Mouse (Mus musculus) regulatory T cell (primary cell): ENCODE data around the gene Cop1.
"Not testable (repeated sequence)": the region's sequence is repeated elsewhere in the genome, so short reads cannot be mapped to it uniquely, and the experiment has no call there.

Experiments used
- in situ Hi-C: fragments of 300-600 bp; cut with MboI, MseI; formaldehyde crosslinking; loops from one replicate; pipeline ENCODE4 v1.15.1; 2025; ENCODE audit warnings: high pct_unique_total_duplicates

Gene Cop1

DNA sequence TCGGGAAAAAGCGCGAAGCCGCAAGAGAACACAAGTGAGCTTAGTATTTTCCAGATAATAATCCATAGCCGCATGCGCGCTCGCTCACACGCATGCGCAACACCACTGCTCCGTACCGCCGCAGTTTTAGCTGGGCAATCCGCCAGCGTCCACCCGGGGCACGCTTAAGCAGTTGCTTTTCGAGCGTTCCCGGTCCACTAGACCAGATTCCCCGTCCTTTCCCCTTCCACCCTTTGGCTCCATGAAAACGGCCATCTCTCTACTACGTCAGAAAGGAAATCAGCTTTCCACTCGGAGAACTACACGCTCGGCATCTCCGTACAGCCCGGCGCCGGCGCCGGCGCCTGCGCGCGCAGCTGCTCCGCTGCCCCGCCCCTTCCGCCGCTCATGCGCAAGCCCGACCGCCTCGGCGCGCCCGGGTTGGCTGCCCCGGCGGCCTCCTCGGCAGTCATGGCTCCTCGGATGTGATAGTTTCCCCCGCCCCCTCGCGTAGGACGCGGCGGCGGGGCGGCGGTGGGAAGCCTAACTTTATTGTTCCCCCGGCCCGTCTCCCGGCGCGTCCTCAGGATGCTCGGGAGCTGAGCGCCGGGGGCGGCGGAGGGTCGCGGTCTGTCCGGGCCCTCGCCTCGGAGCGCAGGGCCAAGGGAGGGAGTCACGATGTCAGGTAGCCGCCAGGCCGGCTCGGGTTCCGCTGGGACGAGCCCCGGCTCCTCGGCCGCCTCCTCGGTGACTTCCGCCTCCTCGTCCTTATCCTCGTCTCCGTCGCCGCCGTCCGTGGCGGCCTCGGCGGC is at the start of gene Cop1:
Cop1 (plus strand) TSS at position 540 of the 791 bp plus-strand sequence.
- in situ Hi-C loops = not testable (repeated sequence)

DNA sequence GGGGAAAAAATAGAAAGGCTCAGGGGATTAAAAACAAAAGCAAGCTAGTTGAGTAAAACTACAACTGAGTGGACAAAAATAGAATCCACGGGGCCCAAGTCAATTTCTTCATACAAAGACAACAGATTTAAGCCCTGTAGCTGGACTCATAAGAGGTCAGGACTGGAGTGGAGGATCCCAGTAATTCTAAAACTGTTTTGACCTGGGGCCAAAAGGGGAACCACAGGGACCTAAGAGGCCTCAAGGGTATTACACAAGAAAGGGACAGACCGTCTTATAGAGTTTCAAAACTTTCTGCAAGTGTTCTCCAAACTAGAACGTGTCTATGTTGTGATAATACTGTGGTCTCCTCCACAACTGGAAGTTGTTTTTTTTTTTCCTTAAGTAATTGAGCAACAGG is 45.4 kb upstream of the Cop1 start:
- in situ Hi-C loops = no loop called here

DNA sequence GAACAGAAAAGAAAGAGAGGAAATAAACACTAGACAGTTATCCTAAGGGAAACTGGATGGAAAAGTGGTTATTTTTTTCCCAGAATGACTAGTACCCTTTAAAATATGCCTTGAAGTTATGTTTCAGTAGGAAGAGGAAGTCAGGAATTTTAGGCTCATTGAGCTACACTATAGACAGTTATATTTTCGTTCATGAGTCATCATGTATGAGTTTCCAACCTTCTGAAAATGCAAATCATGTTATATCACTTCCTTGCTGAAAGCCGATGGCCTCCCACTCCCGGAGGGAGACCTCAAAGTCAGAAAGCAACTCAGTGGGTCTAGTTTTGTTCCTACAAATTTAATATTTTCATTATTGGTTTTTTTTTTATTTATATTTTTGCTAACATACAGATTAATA is 33.5 kb upstream of the Cop1 start:
- in situ Hi-C loops = no loop called here

DNA sequence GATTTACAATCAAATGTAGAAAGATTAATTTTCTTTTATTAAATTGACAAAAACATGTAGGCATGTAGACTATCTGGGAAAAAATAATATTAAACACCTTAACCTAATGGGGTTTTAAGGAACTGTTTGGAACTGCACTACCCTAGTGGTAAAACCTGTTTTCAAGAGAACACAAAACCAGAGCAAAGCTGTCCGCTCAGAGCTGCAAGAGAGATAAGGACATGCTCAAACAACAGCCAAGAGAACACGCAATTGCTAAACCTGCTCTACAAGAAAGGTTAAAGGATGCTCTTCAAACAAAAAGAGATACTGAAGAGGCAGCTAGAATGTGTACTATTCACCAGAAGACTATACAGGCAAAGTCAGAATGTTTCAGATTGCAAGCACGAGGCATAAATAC is 32.5 kb upstream of the Cop1 start:
- in situ Hi-C loops = no loop called here

DNA sequence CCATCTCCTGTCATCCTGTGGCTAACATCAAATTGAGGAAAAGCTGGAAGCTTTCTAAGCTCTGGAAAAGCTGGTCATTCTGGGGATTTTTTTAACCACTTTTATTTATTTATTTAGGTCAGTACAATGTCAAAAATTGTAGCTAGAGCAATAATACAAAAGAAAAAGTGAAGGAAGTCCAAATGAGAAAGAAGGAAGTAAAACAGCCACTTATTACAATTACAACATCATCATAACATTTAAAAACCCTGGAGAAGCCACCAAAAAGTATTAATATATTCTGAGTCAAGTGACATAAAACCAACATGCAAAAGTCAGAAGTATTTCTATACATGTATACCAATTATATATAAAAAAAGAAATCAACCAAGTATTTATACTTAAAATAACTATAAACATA is 30.9 kb upstream of the Cop1 start:
- in situ Hi-C loops = no loop called here

DNA sequence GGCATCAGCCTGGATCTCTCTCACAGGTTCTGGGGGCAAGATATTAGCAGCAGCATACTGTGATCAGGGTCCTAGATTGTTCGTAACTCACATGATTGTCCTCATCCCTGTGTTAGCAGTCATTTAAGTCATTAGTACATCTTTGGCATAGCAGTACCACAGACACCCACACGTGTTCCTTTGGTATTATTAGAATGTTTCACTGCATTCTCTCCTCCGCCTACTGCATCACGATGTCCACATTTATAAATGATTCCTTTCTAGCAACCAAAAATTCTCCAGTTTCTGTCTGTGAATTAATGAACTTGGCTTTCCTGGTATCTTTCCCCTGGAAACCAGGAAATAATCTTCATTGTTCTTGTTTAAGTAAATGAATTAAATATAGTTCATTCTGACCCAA is 20.4 kb upstream of the Cop1 start:
- in situ Hi-C loops = no loop called here

DNA sequence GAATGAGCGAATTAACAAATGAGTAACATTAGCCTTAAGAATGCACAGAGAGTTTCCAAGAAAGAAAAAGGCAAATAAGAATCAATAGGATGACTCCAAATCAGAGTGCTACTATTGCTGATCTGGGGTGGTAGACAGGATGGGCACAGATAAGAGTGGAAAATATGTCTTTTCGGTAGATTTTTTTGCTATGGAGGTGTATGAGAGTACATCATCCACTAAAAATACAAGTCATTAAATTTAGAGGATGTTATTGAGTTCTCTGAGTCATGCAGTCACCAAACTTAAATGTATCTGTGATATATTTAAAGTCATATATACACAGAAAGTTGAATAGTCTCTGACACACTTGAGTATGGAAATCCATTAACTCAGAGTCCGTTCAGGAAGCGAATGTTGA is 14.7 kb upstream of the Cop1 start:
- in situ Hi-C loops = no loop called here

DNA sequence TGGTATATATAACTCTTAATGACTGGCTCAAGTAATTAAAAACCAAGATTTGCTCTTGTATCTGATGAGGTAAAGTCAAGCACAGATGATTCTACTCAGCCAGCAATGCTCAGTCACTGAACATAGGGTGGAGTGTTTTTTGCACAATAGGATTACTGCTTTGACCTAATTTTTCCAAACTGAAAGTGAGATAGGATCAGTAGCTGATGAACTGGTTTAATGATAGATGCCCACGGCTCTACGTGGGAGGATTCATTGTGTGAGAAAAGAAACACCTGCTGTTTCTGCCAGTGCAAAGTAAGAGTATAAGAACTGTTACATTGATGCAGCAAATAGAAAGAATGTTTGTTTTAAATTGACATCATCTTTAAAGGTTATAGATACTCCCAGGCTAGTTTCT is 10.1 kb upstream of the Cop1 start:
- in situ Hi-C loops = no loop called here

DNA sequence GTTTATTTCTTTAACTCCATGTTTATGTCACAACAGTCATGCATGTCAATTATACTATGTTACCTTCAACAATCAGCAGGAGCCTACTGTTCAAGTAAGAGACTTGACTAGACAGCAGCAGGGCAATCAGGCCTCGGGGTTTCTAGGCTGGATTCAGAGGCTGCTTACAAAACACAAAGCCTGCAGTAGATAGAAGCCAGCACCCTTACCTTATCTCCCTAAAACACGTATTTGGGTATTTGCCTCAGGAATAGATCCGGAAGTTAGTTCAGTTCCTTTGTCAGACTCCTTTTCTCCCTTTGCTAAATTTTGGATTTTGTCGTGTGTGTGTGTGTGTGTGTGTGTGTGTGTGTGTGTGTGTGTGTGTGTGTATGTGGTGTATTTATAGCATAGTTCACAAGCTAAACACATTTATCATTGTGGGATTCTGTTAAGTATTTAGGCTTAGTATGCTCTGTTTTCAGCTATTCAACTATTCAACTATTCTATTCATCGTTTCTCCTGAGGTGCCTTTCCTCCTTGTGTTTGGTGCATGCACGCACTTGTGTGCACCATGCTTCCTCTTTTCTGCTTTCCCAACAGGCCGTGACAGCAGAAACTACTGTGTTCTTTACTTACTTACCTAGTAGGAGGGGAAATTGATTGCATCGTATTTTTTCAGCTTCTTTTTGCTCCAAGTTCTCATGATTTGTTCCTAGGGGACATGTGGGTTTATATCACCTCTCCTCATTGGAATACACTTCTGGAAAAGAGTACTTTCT is 6.9 kb upstream of the Cop1 start:
- in situ Hi-C loops = no loop called here

DNA sequence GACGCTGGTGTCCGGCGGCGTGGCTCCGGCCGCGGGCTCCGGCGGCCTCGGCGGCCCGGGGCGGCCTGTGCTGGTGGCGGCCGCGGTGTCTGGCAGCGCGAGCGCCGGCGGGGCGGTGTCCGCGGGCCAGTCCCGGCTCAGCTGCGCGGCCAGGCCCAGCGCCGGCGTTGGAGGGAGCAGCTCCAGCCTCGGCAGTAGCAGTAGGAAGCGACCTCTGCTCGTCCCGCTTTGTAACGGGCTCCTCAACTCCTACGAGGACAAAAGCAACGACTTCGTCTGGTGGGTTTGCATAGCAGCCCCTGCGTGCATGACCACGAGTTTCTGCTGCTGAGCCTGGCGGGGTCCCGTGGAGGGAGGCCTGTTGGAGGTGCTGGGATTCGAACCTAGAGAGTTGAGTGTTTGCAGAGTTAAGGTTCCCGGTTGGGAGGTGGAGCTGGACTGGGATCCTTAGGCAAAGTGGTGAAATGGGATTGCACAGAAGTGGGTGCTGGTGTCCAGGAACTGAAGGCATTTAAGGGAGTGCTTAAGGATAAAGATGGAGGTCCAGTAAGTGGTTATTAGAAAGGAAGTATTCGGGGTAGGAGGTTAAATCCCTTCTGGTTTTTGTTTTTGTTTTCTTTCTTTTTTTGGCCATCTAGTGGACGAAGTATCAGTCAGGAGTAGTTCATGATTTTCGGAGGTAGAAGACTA is 597 bp downstream of the Cop1 start:
- in situ Hi-C loops = not testable (repeated sequence)

DNA sequence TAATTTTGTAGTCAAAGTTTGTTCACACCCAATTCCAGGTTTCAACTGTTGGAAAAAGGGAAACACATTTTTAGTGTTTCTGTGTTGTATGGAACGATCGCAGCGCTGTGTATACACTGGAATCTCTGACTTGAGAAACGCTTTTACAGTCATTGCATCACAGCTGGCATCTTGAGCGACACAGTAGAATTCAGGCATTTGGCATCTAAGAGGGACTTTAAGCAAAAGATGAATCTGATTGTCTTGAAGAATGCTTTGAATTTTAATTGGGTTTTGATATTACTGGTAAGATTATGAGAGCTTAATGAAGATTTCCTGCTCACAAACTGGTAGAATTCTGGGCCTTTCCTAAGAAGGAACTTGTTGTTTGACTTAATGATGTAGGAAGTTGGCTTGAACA is 1.3 kb downstream of the Cop1 start:
- in situ Hi-C loops = no loop called here

DNA sequence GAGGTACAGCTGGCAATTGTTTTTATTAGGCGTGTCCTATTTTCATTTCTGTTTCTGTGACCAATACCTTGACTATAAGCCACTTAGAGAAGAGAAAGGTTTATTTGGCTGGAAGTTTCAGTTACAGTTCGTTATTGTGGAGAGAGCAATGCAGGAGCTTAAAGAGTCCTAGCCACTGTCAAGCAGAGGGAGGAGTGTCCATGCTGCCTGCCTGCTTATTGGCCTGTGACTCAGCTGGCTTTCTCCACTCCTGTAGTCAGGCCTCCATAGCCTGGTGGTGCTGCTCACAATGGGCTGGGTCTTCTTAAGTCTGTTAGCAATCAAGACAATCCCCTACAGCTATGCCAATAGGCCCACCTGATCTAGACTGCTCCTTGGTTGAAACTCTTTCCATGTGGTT is 2.4 kb downstream of the Cop1 start:
- in situ Hi-C loops = no loop called here

DNA sequence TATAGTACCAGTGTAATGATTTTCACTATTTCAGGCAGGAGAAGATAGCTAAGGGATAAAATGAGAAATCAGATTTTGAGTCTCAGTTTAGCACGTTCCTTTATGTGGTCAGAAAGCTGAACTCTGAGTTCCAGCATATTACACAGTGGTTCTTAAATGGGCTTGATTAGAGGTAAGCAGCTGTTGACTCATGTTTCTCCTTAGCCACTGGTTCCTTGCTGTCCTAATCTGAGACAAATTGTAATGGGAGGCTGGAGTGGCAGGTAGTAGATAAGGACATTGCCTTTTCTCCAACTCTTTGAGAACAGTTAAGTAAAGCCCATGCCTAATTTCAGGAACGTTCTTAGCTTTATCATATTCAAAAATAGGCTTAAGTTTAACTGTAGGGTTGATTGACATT is 3.6 kb downstream of the Cop1 start:
- in situ Hi-C loops = no loop called here

DNA sequence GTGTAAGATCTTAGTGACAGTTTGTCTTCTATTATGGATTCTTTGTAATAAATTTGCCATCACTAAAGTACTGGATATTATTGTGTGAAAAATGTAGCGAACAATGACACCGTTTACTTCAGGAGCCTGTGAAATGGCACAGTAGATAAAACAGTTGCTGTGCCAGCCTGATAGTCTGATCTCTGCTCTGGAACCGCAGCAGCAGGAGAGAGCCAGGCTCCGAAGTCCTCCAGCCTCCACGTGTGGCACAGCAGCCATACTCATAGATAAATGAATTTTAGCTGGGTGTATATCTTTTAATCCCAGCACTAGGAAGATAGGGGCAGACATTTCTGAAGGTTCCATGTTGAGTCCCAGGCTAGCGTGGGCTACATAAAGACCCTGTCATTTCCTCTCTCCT is 6.0 kb downstream of the Cop1 start:
- in situ Hi-C loops = no loop called here

DNA sequence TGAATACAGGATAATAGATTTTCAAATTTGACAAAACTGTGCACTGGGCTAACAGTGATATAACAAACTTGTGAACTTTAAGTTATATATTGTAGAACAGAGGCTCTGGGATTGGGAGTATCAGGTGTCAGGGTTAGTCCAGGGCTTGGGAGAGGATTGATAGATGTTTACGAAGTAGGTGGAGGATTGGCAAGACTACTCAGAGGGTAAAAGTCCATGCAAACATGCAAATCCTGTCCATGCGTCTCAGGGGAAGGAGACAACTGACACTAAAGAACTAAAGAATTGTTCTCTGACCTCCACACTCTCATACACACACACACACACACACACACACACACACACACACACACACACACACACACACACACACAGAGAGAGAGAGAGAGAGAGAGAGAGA is 18.2 kb downstream of the Cop1 start:
- in situ Hi-C loops = no loop called here

DNA sequence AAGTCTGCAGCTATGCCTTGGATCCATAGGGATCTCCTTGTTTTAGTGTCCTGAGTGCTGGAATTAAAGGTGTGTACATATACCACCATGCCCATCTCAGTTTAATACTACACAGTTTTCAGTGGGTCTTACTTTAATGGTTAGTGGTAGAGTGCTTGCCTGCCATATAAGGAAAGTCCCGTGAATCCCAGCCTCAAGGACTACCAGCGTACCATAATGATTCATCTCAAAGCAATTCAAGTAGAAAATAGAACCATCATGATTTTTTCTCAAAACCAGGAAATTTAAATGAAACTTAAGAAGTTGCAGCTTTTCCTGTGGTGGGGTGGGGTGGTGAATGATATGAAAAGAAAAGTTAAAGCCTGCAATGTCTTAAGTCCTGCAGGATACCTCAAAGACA is 21.0 kb downstream of the Cop1 start:
- in situ Hi-C loops = no loop called here

DNA sequence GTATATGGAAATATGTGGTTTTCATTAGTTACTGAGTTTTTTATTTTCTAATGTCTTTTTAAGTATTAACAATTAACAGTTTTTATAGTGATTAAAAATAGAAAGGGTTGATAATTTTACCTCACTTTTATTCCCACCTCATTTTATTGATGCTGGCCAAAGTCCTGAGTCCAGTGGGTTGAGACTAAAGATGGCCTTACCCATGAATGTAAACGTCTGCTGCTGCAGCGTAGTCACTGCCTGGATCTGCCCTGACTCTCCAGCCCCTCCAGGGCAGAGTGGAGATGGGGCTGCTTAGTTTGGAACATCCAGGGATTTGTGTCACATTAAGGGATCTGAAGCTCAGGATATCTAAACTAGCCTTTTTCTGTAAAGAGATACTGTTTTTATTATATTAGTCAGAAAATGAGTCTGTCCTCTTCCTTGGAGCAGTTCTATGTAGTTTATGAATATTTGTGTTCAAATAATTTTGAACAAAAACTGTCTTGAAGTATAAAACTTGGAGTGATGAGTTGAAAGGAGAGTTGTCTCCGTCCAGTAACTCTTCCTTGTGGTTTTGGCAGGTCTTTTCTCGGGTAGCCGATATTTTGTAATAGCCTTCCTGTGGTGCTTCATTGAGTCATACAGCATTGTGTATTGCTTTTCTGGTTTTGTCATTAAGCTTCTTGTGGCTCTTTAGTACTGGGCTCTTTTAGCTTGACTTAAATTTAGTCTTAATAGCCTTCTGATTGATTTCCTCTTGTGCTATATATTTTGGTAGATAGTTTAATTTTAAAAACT is 23.0 kb downstream of the Cop1 start:
- in situ Hi-C loops = no loop called here

DNA sequence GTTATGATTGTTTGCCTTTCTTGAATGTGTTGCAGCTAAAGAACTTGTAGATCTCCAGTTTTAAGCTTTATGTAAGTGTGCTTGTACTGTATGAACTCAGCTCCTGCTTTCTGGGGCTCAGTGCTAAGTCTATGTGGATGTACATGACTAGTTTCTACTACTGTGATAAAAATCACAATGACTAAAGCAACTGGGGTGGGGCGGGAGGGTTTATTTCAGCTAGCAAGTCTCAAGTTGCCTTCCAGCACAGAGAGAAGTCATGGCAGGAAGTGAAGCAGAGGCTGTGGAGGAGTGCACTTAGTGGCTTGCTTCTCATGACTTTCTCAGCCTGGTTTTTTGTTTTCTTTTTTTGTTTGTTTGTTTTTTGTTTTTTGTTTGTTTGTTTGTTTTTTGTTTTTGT is 24.4 kb downstream of the Cop1 start:
- in situ Hi-C loops = no loop called here

DNA sequence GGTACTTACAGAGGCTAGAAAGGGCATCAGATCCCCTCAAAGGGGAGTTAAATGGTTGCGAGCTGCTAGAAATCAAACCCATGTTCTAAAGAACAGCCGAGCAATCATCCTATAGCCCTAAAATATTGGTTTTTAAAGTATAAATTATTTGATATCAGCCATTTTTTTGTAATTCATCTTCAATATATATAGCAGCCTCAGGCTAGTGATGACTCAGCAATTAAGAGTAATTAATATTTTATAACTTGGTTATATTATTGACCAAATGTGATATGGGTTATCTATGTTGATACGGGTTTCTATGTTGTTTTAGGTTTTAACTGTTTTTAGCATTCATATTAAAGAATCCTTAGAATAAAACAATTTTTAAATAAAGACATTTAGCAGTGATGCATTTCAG is 31.7 kb downstream of the Cop1 start:
- in situ Hi-C loops = no loop called here

DNA sequence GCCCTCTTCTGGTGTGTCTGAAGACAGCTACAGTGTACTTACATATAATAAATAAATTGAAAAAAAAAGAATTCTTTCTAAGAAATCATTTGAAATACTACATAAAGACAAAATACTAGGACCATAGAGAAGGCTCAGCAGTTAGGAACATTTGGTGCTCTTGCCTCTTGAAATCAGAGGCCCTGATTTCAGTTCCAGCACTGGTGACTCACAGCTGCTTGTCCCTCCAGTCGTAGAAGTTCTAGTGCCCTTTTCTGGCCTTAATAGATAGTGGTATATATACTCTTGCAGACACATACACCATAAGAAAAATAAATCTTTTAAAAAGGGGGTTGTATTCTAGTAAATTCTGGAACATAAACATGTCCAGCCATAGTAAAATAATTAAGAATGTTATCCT is 48.0 kb downstream of the Cop1 start:
- in situ Hi-C loops = no loop called here

DNA sequence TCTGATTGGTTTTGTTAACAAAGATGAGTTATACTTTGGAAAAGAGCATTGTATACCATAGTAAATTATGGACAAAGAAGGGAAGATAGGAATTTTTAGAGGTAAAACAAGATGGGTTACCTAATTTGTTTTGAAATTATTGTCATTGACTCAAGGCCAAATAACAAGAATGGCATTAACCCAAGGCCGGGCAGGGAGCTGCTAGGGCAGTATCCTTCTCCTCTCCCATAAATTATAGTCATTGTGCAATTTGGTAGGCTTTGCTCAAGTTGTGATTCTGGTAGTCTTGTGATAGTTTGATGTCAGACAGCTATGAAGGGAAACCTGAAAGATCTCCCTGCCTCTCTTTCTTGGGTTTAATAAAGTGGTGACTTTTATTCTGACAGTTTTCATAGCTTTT is 49.7 kb downstream of the Cop1 start:
- in situ Hi-C loops = no loop called here

DNA sequence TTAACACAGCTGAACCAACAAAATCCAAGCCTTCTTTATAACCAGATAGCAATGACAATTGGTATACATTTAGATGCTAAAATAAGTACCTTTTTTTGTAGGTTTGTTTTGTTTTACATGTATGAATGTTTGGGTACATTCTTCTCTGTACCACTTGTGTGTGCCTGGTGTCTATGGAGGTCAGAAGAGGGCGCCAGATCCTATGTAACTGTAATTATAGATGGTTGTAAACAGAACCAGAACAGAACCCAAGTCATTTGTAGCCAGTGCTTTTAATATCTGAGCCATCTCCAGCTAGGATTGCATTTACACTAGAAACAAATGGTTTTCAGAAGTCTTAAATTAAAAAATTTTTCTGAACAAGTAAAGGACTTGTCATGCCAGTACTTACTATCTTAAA is 54.7 kb downstream of the Cop1 start:
- in situ Hi-C loops = no loop called here
